Mouse (Mus musculus) macrophage (primary cell): Measurements from ENCODE around the gene Tgm6. TPM values are rescaled to one million over a fixed set of nuclear protein-coding genes. Genes with fewer than 3 reads are reported as not detected.

Experiments
- H3K27ac ChIP-seq: fragments of 350-480 bp; formaldehyde crosslinking; 2 replicates; pipeline ENCODE4 v1.9.0; 2021
- H3K36me3 ChIP-seq: fragments of 350-480 bp; formaldehyde crosslinking; 2 replicates; pipeline ENCODE4 v1.9.0; 2021; ENCODE audit errors: inconsistent target
- H3K4me3 ChIP-seq: fragments of 350-480 bp; formaldehyde crosslinking; 2 replicates; pipeline ENCODE4 v1.9.0; 2021; ENCODE audit errors: inconsistent target
- H3K79me2 ChIP-seq: fragments of 350-480 bp; formaldehyde crosslinking; 2 replicates; pipeline ENCODE4 v1.9.0; 2021; ENCODE audit errors: inconsistent target
- WGBS: methylation state at CpG from one replicate; pipeline ENCODE4 v1.1.7; 2026; ENCODE audit warnings: inconsistent platforms; ENCODE audit not compliant: missing documents; 5-methylcytosine and 5-hydroxymethylcytosine counted together
- polyA plus RNA-seq: library from polyadenylated mRNA; stranded (reverse); fragments of 250-400 nt; gene quantifications from 3 replicates; pipeline ENCODE4 v1.2.4, GENCODE M21; 2018; ENCODE audit warnings: inconsistent platforms

Gene Tgm6
- polyA plus RNA-seq, 1 experiment from 2014 or later: not detected

- no peak overlapping the region for H3K4me3 ChIP-seq
- no peaks in the 10 kb centered on the region for H3K79me2 ChIP-seq
- 89% methylated on average over 14 of the region's 14 CpGs for WGBS
- no peak overlapping the region for H3K27ac ChIP-seq
- no peaks in the 10 kb centered on the region for H3K36me3 ChIP-seq
Measured at GRCm38 (mm10) chr2:130157231-130158087, 45.2 kb downstream of the Tgm6 start.

- WGBS: 60% methylated on average over 4 of the region's 4 CpGs
- Histone ChIP-seq H3K79me2 (no peaks in the 10 kb centered on the region), H3K4me3 (no peak overlapping the region), H3K36me3 (no peaks in the 10 kb centered on the region), H3K27ac (no peak overlapping the region)
Measured at GRCm38 (mm10) chr2:130158088-130158437, 45.8 kb downstream of the Tgm6 start.

GRCm38 (mm10) chr2:130162701-130163100, 50.5 kb downstream of the Tgm6 start:
- WGBS: 93% methylated on average over 5 of the region's 5 CpGs
- H3K27ac ChIP-seq: no peak overlapping the region
- no peak overlapping the region for H3K4me3 ChIP-seq
- no peaks in the 10 kb centered on the region for H3K79me2 ChIP-seq
- H3K36me3 ChIP-seq: no peaks in the 10 kb centered on the region

GRCm38 (mm10) chr2:130166311-130167214, 54.3 kb downstream of the Tgm6 start:
- H3K36me3 ChIP-seq: peaks cover 19% of the 10 kb centered on the region
- WGBS: 73% methylated on average over 9 of the region's 9 CpGs
- H3K27ac ChIP-seq: no peak overlapping the region
- H3K4me3 ChIP-seq: no peak overlapping the region
- no peaks in the 10 kb centered on the region for H3K79me2 ChIP-seq

GRCm38 (mm10) chr2:130167861-130168260, 55.6 kb downstream of the Tgm6 start:
- no peaks in the 10 kb centered on the region for H3K79me2 ChIP-seq
- H3K27ac ChIP-seq: no peak overlapping the region
- H3K4me3 ChIP-seq: no peak overlapping the region
- WGBS: 52% methylated on average over 3 of the region's 3 CpGs
- peaks cover 32% of the 10 kb centered on the region for H3K36me3 ChIP-seq

- Histone ChIP-seq H3K79me2 (peaks cover 22% of the 10 kb centered on the region), H3K27ac (no peak overlapping the region), H3K36me3 (peaks cover 70% of the 10 kb centered on the region), H3K4me3 (no peak overlapping the region)
- 92% methylated on average over 2 of the region's 2 CpGs for WGBS
Measured at GRCm38 (mm10) chr2:130171674-130172073, 59.5 kb downstream of the Tgm6 start.

GRCm38 (mm10) chr2:130176820-130177219, 64.6 kb downstream of the Tgm6 start:
- peaks cover 49% of the 10 kb centered on the region for H3K36me3 ChIP-seq
- WGBS: 51% methylated on average over 8 of the region's 8 CpGs
- peak overlapping the region; percentile 90; the same call in 1 of the 2 replicates for H3K4me3 ChIP-seq
- peaks cover 44% of the 10 kb centered on the region for H3K79me2 ChIP-seq
- no peak overlapping the region for H3K27ac ChIP-seq

GRCm38 (mm10) chr2:130178381-130178705, 66.1 kb downstream of the Tgm6 start:
- peak overlapping the region; percentile 55 for H3K27ac ChIP-seq
- WGBS: under 1% methylated on average over 11 of the region's 11 CpGs
- peak overlapping the region; percentile 90 for H3K4me3 ChIP-seq
- peaks cover 34% of the 10 kb centered on the region; the same call in 1 of the 2 replicates for H3K36me3 ChIP-seq
- peaks cover 44% of the 10 kb centered on the region for H3K79me2 ChIP-seq

- peak within 1 kb of the TSS; percentile 90 for H3K4me3 ChIP-seq
- under 1% methylated on average over 81 of the region's 81 CpGs for WGBS
- peak within 1 kb of the TSS; percentile 55 for H3K27ac ChIP-seq
- peaks cover 29% of the 10 kb centered on the region; the same call in 1 of the 2 replicates for H3K36me3 ChIP-seq
- H3K79me2 ChIP-seq: peaks cover 44% of the 10 kb centered on the region
Measured at GRCm38 (mm10) chr2:130178706-130179506, 66.7 kb downstream of the Tgm6 start, which contains the start of gene Snrpb. TSS of gene Snrpb (minus strand) at chr2:130179403.

- H3K4me3 ChIP-seq: peak overlapping the region; percentile 65
- H3K79me2 ChIP-seq: peaks cover 43% of the 10 kb centered on the region
- WGBS: 3% methylated on average over 15 of the region's 15 CpGs
- H3K27ac ChIP-seq: peak overlapping the region; percentile 54
- peaks cover 22% of the 10 kb centered on the region; the same call in 1 of the 2 replicates for H3K36me3 ChIP-seq
Measured at GRCm38 (mm10) chr2:130179507-130180019, 67.3 kb downstream of the Tgm6 start.

GRCm38 (mm10) chr2:130188391-130188790, 76.2 kb downstream of the Tgm6 start:
- Histone ChIP-seq H3K4me3 (no peak overlapping the region), H3K36me3 (no peaks in the 10 kb centered on the region), H3K79me2 (no peaks in the 10 kb centered on the region), H3K27ac (no peak overlapping the region)
- WGBS: 92% methylated on average over 12 of the region's 12 CpGs

- Histone ChIP-seq H3K27ac (no peak within 1 kb of the TSS), H3K36me3 (no peaks in the 10 kb centered on the region), H3K4me3 (no peak within 1 kb of the TSS), H3K79me2 (no peaks in the 10 kb centered on the region)
- WGBS: 96% methylated on average over 16 of the region's 16 CpGs
Measured at GRCm38 (mm10) chr2:130194894-130195293, 82.7 kb downstream of the Tgm6 start, which contains the start of gene Tmc2. TSS of gene Tmc2 (plus strand) at chr2:130195194.

GRCm38 (mm10) chr2:130200961-130201360, 88.7 kb downstream of the Tgm6 start:
- Histone ChIP-seq H3K36me3 (no peaks in the 10 kb centered on the region), H3K79me2 (no peaks in the 10 kb centered on the region), H3K4me3 (no peak overlapping the region), H3K27ac (no peak overlapping the region)
- 96% methylated on average over 4 of the region's 5 CpGs for WGBS
